Mouse (Mus musculus): ENCODE measurements around the gene Cyp2b19.
"Not testable (repeated sequence)": the region's sequence is repeated elsewhere in the genome, so short reads cannot be mapped to it uniquely, and the experiment has no call there.

The Cyp2b19 gene

GRCm38 (mm10) chr7:26756842-26757241 is at the start of gene Cyp2b19:
Cyp2b19 (plus strand) TSS chr7:26757142.
- no peak for DNase-seq (ENCODE audit: low spot score)

- DNase-seq (ENCODE audit: low spot score) = no peak
Observed at GRCm38 (mm10) chr7:26711061-26711460, 45.9 kb upstream of the Cyp2b19 start.

- no peak for DNase-seq (ENCODE audit: low spot score)
Observed at GRCm38 (mm10) chr7:26738940-26739339, 18.0 kb upstream of the Cyp2b19 start.

GRCm38 (mm10) chr7:26743948-26744347 is 13.0 kb upstream of the Cyp2b19 start:
- no peak for DNase-seq (ENCODE audit: low spot score)

- no peak for DNase-seq (ENCODE audit: low spot score)
Observed at GRCm38 (mm10) chr7:26745486-26745885, 11.5 kb upstream of the Cyp2b19 start.

GRCm38 (mm10) chr7:26767084-26767483 is 10.1 kb downstream of the Cyp2b19 start:
- DNase-seq (ENCODE audit: low spot score) = no peak

GRCm38 (mm10) chr7:26769881-26770470 is 13.0 kb downstream of the Cyp2b19 start:
- DNase-seq (ENCODE audit: low spot score) = no peak

GRCm38 (mm10) chr7:26772866-26773586 is 16.1 kb downstream of the Cyp2b19 start:
- DNase-seq (ENCODE audit: low spot score) = no peak

GRCm38 (mm10) chr7:26775866-26776265 is 18.9 kb downstream of the Cyp2b19 start:
- DNase-seq (ENCODE audit: low spot score) = no peak

GRCm38 (mm10) chr7:26777806-26778205 is 20.9 kb downstream of the Cyp2b19 start:
- no peak for DNase-seq (ENCODE audit: low spot score)

GRCm38 (mm10) chr7:26778474-26778873 is 21.5 kb downstream of the Cyp2b19 start:
- DNase-seq (ENCODE audit: low spot score) = peak; percentile 43

- DNase-seq (ENCODE audit: low spot score) = no peak
Observed at GRCm38 (mm10) chr7:26779799-26780416, 23.0 kb downstream of the Cyp2b19 start.

GRCm38 (mm10) chr7:26780510-26780909 is 23.6 kb downstream of the Cyp2b19 start:
- DNase-seq (ENCODE audit: low spot score) = no peak

- DNase-seq (ENCODE audit: low spot score) = no peak
Observed at GRCm38 (mm10) chr7:26780998-26781766, 24.2 kb downstream of the Cyp2b19 start.

- no peak for DNase-seq (ENCODE audit: low spot score)
Observed at GRCm38 (mm10) chr7:26781767-26782131, 24.8 kb downstream of the Cyp2b19 start.

- no peak for DNase-seq (ENCODE audit: low spot score)
Observed at GRCm38 (mm10) chr7:26783163-26783562, 26.2 kb downstream of the Cyp2b19 start.

GRCm38 (mm10) chr7:26786013-26786412 is 29.1 kb downstream of the Cyp2b19 start:
- not testable (repeated sequence) for DNase-seq (ENCODE audit: low spot score)

- no peak for DNase-seq (ENCODE audit: low spot score)
Observed at GRCm38 (mm10) chr7:26789984-26790383, 33.0 kb downstream of the Cyp2b19 start.

- no peak for DNase-seq (ENCODE audit: low spot score)
Observed at GRCm38 (mm10) chr7:26800104-26800503, 43.2 kb downstream of the Cyp2b19 start.

- DNase-seq (ENCODE audit: low spot score) = no peak
Observed at GRCm38 (mm10) chr7:26800996-26801395, 44.1 kb downstream of the Cyp2b19 start.

- DNase-seq (ENCODE audit: low spot score) = no peak
Observed at GRCm38 (mm10) chr7:26808592-26808991, 51.6 kb downstream of the Cyp2b19 start, which contains the start of gene Cyp2g1. Cyp2g1 (plus strand) TSS chr7:26808892.
